Mouse (Mus musculus): ENCODE results near the gene Abcd3.
A peak's percentile ranks its signal among the peaks of the same experiment; 100 is the strongest.

Gene Abcd3

DNA sequence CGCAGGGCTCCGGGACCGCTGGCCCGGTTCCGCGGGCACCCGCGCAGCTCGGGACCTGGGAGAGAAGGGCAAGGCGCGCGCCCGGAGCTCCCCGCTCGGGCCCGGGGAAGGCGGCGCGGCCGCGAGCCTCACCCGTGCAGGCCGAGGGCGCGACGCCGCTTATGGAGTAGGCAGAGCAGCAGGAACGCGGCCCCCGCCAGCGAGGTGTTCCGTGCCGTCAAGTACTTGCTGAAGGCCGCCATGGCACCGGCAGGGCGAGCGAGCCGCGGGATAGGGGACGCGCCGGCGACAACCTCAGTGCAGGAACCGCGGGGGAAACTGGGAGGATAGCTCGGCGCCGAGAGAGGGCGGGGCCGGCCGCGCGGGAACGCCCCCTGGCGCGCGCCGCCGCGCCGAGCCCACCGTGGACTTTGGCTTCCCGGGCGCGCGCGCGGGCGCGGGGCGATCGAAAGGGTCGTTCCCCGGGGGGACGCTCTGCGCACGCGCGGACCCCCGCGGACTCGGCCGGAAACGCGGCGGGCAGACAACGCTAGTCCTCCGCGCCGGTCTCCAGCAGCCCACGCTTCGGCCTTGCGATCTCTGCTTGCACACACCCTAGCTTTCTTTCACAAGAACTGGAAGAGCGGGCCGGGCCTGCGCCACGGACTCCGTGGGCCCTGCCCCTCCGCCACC is at the start of gene Abcd3:
TSS of gene Abcd3 (minus strand) at position 426 of the 672 bp plus-strand sequence.
- peak; percentile 68 to 73 for DNase-seq (ENCODE audit: low spot score in 2 of 2)

GRCm38 (mm10) chr3:121859142-121859541 is 44.0 kb upstream of the Abcd3 start:
- no peak for DNase-seq (ENCODE audit: low spot score in 2 of 2)

GRCm38 (mm10) chr3:121856131-121856530 is 41.0 kb upstream of the Abcd3 start:
- DNase-seq (ENCODE audit: low spot score in 2 of 2) = no peak

- peak in 1 of 2 experiments; percentile 7 for DNase-seq (ENCODE audit: low spot score in 2 of 2)
Measured at GRCm38 (mm10) chr3:121853781-121854520, 38.8 kb upstream of the Abcd3 start.

DNA sequence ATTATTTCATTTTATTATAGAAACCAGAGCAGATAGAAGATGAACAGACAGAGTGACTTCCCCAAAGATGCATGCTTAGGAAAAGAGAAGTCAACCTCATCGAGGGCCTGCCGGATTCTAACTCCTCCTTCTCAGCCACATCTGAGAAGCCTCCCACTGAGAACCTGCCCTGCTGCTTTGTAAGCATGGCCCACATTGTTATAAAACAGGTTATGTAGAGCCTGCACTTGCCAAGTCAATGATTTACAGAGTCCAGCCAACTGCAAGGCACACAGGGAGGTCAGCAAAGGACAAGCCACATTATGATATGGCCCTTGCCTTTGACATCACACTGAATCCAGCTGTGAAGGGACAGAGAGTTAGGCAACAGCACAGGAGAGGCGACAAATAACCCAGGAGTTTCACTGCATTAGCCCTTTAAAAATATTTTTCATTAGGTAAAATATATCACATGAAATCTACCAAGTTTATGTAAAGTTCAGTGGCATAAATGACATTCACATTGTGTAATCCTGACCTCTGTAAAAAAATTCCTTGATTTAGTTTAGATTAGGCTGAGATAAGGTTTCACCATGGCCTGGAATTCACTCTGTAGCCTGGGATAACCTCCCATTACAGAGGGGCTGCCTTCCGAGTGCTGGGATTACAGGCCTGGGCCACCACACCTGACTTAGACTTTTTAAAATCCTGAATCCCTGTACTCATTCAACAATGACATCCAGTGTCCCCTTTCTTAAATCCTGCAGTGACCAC is 37.1 kb upstream of the Abcd3 start:
- no peak for DNase-seq (ENCODE audit: low spot score in 2 of 2)

DNA sequence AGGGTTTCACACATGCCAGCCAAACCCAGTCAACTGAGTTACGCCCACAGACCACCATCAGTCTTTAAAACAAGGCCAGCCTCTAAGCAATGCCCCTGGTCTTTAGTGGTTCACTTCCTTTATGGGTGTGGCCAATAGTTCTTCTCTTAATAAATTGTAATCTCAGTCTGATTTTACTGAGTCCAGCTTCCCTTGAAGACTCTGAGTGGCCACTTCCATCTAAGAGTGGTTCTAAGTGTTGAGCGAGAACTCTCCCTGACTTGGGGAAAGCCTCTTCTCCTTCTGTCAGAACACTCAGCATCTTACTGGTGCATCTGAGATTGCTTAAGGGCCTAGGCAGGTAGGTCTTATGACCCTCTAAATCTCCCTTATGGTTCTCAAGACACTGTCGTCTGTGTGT is 35.9 kb upstream of the Abcd3 start:
- DNase-seq (ENCODE audit: low spot score in 2 of 2) = no peak

GRCm38 (mm10) chr3:121850381-121850780 is 35.3 kb upstream of the Abcd3 start:
- DNase-seq (ENCODE audit: low spot score in 2 of 2) = no peak

GRCm38 (mm10) chr3:121847296-121847695 is 32.2 kb upstream of the Abcd3 start:
- no peak for DNase-seq (ENCODE audit: low spot score in 2 of 2)

DNA sequence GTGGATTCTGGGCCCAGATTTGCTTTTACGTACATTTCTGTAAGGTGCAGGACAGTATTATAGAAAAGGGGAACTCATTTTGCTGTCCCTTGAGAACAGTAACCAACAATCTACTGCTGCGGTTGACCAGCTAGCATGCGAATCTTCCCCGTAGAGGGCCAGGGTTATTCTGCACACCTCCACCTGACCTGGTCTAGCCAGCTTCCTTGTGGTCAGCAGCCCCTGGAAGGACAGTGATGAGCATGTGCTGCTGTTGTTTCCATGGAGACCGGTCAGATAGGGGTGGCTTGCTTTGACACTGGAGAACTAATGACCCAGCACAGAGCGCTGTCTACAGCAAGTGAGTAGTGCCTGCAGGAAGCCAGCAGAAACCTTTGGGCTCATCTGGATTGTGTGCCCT is 29.6 kb upstream of the Abcd3 start:
- DNase-seq (ENCODE audit: low spot score in 2 of 2) = no peak

- no peak for DNase-seq (ENCODE audit: low spot score in 2 of 2)
Measured at GRCm38 (mm10) chr3:121844013-121844412, 28.9 kb upstream of the Abcd3 start.

GRCm38 (mm10) chr3:121843254-121843653 is 28.2 kb upstream of the Abcd3 start:
- DNase-seq (ENCODE audit: low spot score in 2 of 2) = no peak

GRCm38 (mm10) chr3:121842306-121842860 is 27.3 kb upstream of the Abcd3 start:
- no peak for DNase-seq (ENCODE audit: low spot score in 2 of 2)

GRCm38 (mm10) chr3:121841412-121842014 is 26.4 kb upstream of the Abcd3 start:
- no peak for DNase-seq (ENCODE audit: low spot score in 2 of 2)

GRCm38 (mm10) chr3:121840351-121840750 is 25.2 kb upstream of the Abcd3 start:
- no peak for DNase-seq (ENCODE audit: low spot score in 2 of 2)

DNA sequence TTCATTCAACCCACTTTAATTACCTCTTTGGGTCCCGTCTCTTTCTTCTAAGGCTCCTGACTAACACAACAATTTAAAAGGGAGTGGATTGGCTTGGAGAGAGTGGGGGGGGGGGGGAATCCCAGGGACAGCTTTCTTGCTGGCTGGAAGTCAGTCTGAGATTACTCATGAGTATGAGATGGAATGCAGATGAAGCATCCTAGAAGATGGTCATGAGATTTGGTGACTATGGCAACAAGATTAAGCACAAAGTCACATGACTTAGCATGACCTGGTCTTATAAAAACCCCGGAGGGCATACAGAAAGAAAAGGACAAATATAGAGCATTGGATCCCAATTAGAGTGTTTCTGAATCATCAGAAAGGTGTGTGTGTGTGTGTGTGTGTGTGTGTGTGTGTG is 19.6 kb upstream of the Abcd3 start:
- no peak for DNase-seq (ENCODE audit: low spot score in 2 of 2)

DNA sequence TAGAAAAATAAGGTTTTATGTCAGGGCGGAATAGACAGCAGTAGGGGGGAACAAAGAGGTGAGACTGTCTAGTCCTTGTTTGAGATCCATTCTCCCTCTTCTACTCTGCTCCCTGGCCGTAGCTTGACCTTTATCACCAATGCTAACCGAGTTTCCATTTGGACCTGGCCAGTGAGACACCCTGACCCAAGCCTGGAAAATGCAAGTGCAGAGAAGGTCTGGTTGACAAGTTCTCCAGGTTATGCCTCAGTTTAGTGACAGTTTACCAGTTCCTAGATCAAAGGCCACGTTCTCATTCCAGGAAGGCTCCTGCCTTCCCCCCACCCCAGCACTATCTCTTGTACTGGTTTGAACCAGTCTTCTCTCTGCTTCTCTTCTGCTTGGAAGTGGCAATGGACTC is 19.1 kb upstream of the Abcd3 start:
- DNase-seq (ENCODE audit: low spot score in 2 of 2) = no peak

DNA sequence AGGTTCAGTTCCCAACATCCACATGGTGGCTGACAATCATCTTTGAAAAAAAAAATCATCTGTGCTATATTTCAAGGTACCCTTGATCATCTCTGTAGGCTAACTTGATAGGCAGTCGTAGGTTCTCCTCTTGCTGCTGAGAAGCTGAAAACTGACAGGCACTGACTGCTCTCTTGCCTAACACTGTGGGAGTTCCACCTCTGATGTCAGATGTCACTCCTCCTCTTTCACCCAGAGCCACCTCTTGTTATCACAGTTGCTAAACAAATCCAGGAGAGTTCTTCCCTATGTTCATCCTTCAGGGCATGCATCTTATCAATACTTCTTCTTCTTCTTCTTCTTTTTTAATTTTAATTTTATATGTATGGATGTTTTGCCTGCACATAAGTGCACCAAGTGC is 10.0 kb upstream of the Abcd3 start:
- DNase-seq (ENCODE audit: low spot score in 2 of 2) = no peak

DNA sequence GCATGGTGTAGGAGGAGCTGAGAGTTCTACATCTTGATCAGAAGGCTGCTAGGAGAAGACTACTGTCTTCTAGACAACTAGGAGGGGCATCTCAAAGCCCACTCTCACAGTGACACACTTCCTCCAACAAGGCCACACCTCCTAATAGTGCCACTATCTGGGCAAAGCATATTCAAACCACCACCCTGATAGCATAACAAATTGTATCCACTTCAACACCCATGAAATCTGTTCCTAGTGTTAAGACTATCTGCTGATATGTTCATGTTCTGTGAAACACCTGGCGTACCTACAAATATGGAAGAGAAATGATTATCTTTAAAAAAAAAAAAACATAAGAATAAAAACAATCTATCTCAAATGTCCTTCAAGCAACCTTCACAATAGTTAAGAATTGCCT is 9.2 kb upstream of the Abcd3 start:
- no peak for DNase-seq (ENCODE audit: low spot score in 2 of 2)

DNA sequence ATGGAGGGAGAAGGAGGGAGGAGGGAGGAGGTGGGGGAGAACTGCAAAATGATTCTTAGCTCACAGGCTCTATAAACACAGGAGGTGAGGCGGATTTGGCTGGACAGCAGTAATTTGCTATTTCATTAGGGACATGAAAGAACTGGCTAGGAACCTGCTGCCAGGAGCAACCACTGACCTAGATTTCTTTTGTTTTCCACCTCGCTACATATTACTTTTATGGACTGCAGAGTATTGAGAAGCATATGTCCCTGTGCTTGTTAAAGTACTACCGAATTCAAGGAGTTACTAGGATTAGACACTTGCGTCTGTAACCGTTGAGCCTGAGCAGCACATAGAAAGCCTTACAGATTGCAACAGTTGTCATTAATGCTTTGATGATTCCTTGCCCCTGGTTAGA is 7.5 kb upstream of the Abcd3 start:
- no peak for DNase-seq (ENCODE audit: low spot score in 2 of 2)

DNA sequence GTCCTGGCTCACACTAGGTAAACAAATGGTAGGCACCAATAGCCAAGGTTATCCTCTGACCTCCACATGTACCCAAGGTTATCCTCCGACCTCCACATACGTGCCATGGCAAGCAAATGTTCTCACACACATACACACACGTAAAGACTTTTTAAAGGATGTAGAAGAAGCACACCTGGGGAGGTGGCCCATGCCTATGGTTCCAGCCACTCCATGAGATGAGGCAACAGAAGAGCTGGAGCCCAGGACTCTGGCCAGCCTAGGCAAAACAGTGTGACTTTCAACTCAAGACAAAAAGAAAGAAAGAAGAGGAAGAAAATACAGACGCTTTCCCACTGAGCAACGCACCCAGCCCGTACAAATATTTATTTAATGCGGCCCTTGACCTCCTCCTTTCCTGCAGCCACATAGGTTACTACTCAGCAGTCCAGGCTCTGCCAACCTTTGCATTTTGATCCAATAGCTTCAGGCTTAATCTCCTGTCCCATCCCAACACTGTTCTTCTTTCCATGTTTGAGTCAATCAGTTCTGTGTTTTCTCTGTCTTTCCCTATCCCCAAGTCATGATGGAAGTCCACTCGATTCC is 6.5 kb upstream of the Abcd3 start:
- no peak for DNase-seq (ENCODE audit: low spot score in 2 of 2)

- DNase-seq (ENCODE audit: low spot score in 2 of 2) = no peak
Measured at GRCm38 (mm10) chr3:121819693-121820200, 4.6 kb upstream of the Abcd3 start.
